Mouse (Mus musculus) kidney, postnatal 4 days (tissue): ENCODE data around the gene Arhgap6.

Source experiments
- DNase-seq, 2 experiments: peaks; one replicate each; pipeline ENCODE4 v3.0.0; 2021; ENCODE audit warnings: mixed read lengths in 2 of 2

The Arhgap6 gene

GRCm38 (mm10) chrX:168794974-168795858, at the start of gene Arhgap6:
Arhgap6 (plus strand) TSS chrX:168795099.
- peak; percentile 52 to 53 for DNase-seq

GRCm38 (mm10) chrX:168747011-168747410, 47.9 kb upstream of the Arhgap6 start:
- no peak for DNase-seq

- DNase-seq = peak; percentile 1 to 42
Measured at GRCm38 (mm10) chrX:168795859-168796848, 1.3 kb downstream of the Arhgap6 start.

DNA sequence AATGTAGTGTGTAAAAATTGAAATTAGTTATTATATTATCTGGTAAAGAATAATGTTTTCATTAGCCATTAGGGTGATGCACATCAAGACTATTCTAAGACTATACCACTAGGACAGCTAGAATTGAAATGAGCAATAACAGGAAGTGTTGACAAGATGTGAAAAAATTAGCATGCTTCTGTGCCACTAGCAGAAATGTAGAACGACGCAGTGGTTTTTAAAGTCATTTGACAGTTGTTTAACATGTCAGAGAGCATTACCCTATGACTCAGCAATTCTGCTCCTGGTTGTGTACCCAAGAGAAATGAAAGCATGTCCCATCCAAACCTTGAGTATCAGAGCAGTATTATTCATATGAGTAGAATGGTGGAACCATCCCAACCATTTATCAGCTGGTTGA, 9.8 kb downstream of the Arhgap6 start:
- DNase-seq = no peak

GRCm38 (mm10) chrX:168810513-168811265, 15.8 kb downstream of the Arhgap6 start:
- DNase-seq = no peak

GRCm38 (mm10) chrX:168818858-168819257, 24.0 kb downstream of the Arhgap6 start:
- no peak for DNase-seq

GRCm38 (mm10) chrX:168824166-168824565, 29.3 kb downstream of the Arhgap6 start:
- no peak for DNase-seq

- no peak for DNase-seq
Measured at GRCm38 (mm10) chrX:168832343-168832742, 37.4 kb downstream of the Arhgap6 start.

- DNase-seq = no peak
Measured at GRCm38 (mm10) chrX:168848062-168848461, 53.2 kb downstream of the Arhgap6 start.

DNA sequence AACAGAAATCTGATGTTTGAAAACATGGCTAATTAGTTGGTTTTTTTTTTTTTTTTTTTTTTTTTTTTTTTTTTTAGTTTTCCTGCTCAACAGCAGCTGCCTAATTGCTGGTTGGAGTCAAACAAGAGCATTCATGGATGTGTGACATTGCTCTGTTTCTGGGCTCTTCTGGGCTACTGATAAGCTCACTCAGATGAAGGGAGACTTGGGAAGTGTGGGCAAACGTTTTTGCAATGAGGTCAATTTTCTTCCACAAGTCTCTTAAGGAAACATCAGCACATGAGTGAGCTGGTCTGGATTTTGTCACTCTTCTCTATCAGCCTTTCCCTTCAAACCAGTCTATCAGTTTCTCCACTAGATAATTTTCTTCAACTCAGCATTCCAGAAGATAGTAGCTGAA, 79.8 kb downstream of the Arhgap6 start:
- no peak for DNase-seq

DNA sequence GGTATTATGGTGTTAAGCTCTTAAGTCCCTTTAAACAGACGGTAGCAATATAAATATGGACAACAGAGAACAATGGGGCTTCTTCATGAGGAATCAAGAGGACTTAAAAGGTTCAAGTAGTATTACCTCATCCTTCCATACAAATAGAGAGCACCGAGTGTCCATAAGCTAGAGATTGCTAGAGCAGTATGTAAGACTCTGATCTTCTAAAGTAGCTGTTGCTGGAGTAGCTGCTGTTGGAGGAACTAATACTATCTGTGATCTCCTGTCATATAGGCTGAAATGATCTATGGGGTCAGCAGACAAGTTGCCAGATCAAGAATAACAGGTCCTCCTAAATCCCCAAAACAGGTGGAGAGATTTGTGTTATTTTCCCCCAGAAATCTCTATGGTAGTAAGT, 108.7 kb downstream of the Arhgap6 start:
- no peak for DNase-seq

DNA sequence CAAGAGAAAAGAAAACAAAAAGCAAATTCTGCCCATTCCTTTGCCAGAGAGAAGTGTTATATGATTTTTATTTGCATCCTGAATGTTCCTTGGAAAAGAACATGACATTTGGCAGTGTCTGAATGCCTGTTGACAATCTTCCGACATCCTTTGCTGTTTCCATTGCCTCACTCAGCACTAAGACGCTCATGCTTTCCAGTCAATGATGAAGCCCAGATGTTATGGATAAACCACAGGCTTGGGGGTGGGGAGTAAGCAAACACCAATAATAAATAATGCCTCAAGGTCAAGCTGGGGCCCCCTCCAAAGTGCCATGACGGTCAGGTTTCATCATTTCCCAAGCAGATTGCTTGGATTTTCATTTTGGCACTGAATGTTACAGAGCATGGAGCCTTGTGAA, 109.2 kb downstream of the Arhgap6 start:
- DNase-seq = peak in 1 of 2 experiments; percentile 2

DNA sequence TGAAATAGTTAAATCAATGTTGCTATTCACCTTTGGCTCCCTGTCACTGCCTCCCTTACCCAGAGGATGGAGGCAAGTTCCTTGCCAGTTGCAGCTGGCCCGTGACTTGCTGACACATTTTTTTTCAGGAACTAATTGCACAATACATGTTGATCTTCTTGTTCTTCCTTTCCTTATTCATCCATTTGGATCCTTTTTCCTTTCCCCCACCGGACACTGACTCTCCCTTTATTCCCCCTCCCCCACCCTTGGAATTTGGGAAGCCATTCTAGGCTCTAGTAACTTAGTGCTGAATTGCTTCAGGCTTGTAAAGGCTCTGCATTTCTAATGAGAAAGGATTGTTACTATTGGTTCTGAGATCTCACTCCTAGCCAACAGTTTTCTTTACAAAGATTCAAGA, 112.7 kb downstream of the Arhgap6 start:
- peak in 1 of 2 experiments; percentile 0 for DNase-seq

GRCm38 (mm10) chrX:168913519-168913918, 118.6 kb downstream of the Arhgap6 start:
- DNase-seq = no peak

GRCm38 (mm10) chrX:168920942-168921341, 126.0 kb downstream of the Arhgap6 start:
- no peak for DNase-seq

- no peak for DNase-seq
Measured at GRCm38 (mm10) chrX:168932420-168932819, 137.5 kb downstream of the Arhgap6 start.

GRCm38 (mm10) chrX:168935447-168935846, 140.5 kb downstream of the Arhgap6 start:
- DNase-seq = peak; percentile 20 to 29

- DNase-seq = peak; percentile 56 to 65
Measured at GRCm38 (mm10) chrX:168937941-168938340, 143.0 kb downstream of the Arhgap6 start.

- DNase-seq = no peak
Measured at GRCm38 (mm10) chrX:168941684-168942083, 146.8 kb downstream of the Arhgap6 start.

- DNase-seq = no peak
Measured at GRCm38 (mm10) chrX:168943217-168943616, 148.3 kb downstream of the Arhgap6 start.

- DNase-seq = no peak
Measured at GRCm38 (mm10) chrX:168975444-168975843, 180.5 kb downstream of the Arhgap6 start.

DNA sequence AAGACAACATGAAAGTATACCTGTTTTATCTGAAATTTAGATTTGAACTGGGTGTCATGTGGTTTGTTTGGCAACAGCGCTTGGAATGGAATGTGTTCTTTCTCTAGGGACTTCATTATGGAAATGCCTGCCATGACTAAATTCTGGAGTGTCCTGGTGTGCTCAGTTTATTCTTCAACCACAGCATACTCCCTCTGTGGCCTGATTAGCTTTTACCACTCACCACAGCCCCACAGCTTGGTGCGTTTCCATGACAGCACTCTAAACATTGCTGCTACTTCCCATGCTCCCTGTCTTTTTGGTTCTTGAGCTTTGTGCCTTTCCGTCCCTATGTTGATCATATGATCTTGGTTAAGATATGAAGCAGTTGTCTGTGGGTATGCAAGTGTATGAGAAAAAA, 182.9 kb downstream of the Arhgap6 start:
- DNase-seq = no peak

DNA sequence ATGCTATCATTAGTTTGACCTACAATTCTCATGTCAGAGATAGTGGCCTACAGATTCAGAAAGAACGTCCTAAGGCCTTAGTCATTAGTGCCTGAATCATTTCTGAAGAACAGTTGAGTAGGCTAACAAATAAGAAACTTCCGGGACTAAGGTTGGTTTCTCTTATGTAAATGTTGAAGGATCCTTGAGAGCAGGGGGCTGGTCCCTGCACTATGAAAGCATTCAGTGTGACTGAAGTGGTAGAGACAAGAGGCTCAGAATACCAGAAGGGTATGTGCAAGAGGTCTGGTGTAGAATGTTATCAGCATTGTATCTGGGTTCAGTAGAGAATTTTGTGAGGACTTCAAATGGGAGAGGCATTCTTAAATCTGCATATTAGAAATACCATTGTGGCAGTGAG, 185.5 kb downstream of the Arhgap6 start:
- no peak for DNase-seq
